Mouse (Mus musculus) lung, postnatal 36 days (tissue): ENCODE results near the gene Fpr-rs3.

Experiments
- DNase-seq: peaks from one replicate; pipeline ENCODE4 v3.0.0; 2022; ENCODE audit warnings: mixed read lengths

Fpr-rs3 gene

DNA sequence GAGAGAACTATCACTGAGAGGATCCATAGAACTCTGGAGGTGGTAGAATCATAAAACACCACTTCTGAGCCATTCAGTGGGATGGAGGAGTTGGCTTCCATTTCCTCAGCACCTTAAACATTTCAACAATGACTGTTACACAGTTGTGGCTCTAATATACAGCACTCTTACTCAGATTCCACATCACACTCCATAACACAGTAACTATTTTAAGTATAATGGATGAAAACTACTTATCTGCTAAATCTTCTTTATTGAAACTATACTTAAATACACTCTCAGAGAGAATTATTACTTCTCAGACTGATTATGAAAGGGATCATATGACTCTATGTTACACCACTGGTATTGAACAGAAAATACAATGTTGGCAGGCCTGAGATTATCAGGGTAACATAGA, at the start of gene Fpr-rs3:
Gene Fpr-rs3, minus strand, starts transcription at position 101 of the 400 bp plus-strand sequence.
- DNase-seq, result no peak

DNA sequence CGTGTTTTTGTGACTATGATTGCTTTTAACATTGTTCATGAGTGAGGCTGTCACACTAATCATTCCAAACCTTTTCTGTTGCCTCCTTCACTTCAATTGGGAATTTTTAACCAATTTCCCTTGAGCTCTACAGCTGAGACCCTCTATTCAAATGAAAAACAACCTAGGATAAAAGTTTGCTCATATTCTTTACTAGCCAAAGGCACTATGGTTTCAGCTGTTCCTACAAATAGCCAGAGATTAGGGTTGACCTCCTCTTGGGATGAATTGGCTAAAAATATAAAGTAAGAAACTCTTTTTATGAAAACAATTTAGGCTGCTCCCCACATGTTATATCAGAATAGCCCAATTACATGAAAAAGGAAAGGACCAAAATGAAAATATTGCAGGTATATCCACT, 28.4 kb downstream of the Fpr-rs3 start, which contains the start of gene Vmn2r110:
Gene Vmn2r110, minus strand, starts transcription at position 101 of the 400 bp plus-strand sequence.
- no peak for DNase-seq
